Mouse (Mus musculus): ENCODE measurements around the gene Shld1.

Gene Shld1

DNA sequence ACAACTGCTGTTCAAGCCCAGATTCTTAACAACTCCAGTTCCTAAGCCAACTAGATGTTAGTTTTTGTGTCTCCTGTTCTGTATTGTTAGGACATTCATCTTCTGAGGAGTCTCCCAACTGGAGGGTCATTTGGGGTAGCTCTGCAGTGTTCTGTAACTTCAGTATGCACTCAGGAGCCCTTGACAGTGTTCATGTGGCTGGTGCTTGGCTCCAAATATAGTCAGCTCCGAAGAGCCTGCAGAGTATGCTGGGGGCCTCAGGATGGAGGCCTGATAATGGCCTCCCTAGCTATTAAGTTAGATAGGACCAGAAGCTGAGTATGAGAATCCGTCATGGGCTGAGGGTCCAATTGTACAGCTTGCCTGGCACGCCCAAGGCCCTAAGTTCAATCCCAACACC, 7.2 kb downstream of the Shld1 start:
- no peak for DNase-seq

DNA sequence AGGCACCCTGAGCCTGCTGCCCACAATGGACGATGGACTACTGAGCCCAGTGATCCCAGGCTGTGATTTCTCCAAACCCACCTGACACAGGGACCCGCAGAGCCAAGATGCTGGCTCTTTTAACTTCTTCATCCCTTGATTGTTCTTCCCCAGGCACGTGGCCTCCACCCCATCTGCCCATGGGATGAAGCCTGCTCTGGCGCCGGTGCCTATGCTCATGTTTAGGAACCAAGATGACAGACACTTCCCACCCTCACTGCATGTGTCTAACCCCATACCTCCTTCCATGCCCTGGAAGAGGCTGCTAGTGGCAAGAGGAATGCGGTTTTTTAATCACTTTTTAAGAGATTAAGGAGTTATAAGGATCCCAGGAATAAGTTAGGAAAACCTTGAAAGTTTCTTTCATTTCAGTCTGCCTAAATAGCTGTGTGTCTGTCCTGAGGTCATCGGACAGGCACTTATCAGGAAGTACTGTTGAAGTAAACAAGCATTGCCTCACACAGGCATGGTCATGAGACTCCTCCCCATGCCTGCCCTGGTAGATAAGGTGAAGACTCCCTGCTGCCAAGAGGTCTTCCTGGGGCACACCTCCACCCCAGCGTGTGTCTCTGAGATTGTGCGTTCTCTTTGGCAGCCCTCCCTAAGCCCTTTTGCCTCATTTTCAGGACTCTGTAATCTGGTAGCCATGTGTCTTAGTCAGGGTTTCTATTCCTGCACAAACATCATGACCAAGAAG, 8.8 kb downstream of the Shld1 start:
- peak; percentile 57 to 58 for DNase-seq

DNA sequence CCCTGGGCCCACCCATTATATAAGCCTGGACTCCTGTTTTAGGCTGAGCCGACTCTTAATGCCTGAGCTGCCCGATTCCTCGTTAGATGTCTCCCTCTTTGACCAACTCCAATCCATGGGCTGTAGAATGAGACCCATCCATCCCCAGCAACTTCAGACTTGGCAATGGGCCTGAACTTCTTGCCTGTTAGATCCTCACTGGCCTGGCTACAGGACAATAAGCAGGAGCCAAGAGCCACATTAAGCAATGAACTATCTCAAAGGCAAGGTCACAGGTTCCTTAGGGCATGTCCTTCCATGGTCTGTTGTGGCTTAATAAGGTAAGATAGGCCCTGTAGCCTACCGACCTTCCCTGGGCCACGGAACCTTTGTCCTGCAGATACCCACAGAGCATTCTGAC, 9.8 kb downstream of the Shld1 start:
- DNase-seq = no peak

DNA sequence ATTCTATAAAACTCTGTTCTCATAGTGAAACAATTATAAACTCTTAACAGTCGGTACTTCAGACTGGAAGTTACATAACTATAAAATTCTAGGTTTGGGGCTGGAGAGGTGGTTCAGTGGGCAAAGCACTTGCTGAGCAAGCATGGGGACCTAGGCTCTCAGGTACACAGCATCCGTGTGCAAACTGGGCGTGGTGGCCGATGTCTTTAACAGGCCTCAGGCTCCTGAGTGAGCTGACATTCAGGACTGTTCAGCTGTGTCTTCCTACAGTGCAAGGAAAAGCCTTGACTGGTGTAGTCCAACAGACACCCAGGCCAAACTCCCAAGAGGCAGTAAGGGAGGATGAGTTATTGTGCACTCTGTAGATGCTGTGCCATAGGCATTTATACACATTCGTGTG, 10.5 kb downstream of the Shld1 start:
- DNase-seq = no peak

DNA sequence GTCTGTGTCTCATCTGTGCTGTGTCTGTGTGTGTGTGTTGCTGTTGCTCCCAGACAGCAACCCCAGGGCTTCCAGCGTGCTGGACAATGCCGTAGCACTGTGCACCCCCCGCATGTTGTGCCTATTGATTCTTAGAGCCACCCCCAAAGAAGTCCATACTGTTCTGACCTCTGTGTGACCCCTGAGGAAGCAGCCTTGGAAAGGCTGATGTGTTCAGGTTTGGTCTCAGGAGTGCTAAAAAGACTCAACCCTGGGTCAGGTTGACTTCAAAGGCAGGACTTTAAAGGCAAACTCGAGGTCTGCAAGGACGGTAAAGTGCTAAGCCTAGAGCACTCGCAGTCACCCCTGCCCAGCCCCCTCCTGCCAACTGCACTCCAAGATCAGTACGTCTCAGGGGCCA, 11.0 kb downstream of the Shld1 start:
- no peak for DNase-seq

DNA sequence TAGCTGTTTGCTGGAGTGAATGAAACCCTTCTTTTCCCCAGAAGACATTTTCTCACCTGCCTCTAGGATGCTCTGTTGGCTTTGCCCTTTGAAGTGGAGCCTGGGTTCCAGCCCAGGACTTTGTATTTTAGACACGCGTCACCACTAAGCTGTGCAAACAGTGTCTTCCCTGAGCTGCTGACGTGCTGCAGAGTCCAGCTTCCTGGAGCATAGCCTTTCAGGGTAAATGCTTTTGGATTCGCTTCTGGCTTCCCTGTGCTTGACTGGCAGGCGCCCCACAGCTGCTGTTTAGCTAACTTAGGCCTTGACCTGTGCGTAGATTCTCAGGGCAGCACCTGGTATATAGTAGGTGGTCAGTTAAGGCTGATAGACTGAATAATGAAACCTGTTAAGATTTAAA, 11.7 kb downstream of the Shld1 start:
- peak; percentile 16 to 44 for DNase-seq

DNA sequence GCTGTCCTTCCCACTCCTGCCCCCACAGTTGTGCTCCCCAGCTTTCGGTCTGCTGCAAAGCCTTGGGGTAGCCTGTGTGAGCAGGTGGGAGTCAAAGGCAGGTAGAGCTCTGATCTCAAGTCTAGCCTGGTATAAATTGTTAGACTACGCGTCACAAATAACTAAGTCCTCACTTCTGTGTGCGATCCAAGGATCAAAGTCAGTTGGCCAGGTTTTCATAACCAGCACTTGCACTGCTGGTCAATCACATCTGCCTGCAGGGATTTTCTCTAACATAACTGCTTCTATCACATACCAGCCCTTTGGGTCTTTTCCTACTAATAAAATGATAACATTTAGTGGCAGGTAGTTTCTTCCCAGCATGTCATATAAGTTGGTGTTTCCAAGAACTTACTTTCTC, 14.2 kb downstream of the Shld1 start:
- DNase-seq = no peak

DNA sequence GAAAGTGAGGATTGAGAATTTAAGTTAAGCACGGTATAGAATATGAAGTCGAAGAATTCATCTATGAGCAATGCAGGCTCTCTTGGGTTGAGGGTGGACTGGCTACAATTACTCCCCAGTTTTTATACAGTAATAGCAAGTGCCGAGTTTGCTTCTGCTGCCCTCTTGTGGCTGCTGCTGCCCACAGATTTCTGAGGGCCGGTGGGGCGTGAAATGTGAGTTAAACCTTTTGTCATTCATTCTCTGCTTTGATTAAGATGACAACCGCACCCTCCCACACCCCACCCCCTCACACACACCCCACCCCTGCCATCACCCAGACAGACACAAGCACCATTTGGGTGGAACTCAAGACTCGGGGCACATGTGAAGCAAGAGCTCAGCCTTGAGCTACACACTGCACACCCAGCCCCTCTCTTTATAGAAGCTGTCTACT, 14.7 kb downstream of the Shld1 start:
- peak; percentile 63 to 81 for DNase-seq

DNA sequence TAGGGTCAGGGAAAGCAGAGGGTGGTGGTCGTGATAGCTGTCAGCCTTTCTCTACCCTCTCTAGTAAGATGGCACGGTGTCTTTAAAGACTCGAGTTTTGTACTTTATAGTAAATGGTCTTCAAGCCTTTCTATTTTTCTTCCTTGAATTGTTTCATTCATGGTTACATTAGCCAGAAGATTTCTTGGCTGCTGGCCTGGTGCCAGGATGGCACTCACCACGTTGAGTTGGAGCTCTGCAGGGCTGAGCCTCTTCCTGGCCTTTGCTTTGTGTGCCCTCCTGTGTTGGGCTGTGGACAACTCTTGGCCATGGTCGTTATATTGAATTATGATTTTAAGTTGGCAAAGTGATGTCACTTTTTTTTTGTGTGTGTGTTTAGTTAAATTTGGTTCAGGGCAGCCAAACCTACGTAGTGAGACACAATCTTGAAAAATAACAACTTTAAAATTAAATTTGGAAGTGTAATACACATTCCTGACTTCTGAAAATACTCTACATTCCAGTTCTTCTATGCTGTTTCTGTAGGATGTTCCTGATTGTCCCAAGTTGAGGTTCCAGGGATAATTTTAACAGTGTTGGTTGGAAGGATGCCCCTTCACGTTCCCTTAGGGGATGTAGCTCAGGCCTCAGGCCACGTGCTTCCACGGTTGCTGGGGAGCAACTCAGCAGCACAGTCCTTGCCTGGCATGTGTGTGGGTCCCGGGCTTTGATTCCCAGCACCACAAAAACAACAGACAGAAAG, 18.7 kb downstream of the Shld1 start:
- no peak for DNase-seq

DNA sequence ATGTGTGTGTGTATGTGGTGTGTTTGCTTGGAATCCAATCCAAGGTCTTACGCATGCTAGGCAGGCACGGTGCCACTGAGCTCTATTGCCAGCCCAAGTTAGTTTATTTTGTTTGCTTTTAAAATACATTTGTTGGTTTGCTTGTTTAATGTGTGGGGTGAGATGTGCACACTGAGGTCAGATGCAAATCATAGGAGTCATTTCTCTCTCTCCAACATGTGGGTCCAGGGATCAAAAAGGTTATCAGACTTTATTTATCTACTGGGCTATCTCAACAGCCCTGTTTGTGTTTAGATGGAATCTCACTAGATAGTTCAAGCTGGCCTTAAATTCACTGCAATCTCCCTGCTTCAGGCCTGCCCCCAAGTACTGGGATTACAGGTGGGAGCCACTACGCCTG, 19.6 kb downstream of the Shld1 start:
- no peak for DNase-seq

DNA sequence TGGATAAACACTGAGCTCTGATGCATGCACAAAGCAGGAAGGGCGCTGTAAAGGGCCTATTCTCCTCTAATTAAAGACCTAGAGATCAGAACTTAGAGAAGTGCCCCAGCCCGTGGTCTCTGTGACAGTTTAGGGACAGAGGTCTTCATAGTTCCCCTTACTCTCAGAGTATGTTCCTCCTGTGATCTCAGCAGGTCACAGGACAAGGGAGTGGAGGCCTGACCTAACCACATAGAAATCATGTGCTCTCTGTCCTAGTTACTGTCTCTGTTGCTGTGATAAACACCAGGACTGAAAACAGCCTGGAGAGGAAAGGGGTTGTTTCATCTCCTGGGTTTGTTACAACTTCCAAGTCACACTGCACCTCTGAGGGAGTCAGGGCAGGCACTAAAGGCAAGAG, 23.8 kb downstream of the Shld1 start:
- DNase-seq = no peak

DNA sequence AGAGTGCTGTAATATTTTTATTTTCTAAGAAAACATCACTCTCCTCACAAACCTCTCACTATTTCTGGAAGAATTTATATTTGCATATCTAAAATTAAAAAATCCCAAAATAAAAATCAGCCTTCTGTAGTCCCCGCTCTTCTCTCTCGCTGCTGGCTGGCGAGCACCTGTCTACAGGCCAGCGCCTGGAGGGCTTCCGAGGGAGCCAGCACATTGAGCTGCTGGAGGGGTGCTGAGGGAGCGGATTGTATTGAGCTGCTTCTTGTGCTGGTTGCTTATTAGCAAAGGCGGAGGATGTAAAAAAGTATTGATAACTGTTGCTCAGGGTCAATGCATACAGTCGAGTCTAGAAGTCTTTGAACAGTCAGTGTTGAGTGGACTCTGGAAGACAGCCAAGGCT, 25.3 kb downstream of the Shld1 start:
- no peak for DNase-seq

DNA sequence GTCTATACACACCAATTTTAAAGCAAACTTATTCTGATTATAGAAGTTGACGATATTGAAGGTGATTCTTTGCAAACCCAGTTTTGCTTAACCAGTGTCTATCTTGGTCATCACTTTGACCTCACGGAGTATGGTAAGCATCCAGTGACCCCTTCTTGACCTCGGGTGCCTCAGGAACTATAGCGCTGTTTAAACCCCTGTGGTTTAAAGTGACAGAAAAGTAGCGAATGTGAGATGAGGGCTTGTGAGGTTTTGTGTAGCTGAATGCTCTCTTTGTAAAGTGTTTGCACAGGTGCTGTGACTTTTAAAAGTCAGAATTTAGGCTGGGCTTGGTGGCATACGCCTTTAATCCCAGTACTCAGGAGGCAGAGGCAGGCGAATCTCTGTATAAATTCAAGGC, 27.8 kb downstream of the Shld1 start:
- no peak for DNase-seq

DNA sequence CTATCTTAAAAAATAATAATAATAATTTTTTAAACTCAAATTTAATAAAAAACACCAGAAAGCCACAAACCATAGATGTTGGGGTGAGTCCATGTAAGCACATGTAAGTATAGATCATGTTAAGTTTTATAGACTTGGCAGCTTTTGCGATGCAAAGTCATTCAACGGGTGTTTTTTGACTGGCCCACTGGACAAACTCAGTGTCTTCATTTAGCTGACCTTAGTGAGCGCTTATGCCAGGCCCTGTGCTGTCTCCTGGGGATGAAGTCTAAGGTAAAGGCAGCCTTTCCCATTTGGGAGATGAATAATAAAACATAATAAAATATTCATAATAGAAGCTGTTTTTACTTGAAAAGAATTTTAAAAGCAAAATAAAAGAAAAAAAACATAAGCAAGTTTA, 28.2 kb downstream of the Shld1 start:
- no peak for DNase-seq

DNA sequence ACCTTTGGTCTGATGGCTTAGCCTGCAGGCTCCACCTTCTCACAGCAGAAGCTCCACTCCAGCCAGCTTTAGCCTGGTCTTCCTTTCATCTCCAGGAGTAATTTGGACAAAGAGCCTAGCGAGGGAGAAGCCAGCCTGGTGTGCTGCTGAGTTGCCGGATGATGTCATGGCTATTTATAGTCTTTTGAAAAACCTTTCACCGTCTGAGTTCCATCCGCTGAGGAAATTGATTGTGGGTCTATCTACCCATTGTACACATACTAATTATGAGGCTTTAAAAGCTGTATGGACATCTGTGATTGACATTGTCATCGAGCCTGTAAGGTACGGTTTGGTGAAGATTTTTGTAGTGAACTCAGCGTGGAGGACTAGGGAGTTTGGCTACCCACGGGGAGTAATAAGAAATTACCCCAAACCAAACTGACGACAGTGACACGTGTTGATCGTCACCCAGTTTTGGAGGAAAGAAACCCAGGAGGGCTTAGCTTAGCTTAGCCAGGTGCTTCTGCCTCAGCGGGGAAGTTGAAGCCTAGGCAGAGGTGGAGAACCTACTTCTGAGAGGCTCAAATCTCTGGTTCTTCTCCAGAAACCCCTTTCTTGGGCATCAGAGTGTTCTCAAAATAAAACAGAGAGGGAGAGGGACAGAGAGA, 28.8 kb downstream of the Shld1 start:
- DNase-seq = no peak

DNA sequence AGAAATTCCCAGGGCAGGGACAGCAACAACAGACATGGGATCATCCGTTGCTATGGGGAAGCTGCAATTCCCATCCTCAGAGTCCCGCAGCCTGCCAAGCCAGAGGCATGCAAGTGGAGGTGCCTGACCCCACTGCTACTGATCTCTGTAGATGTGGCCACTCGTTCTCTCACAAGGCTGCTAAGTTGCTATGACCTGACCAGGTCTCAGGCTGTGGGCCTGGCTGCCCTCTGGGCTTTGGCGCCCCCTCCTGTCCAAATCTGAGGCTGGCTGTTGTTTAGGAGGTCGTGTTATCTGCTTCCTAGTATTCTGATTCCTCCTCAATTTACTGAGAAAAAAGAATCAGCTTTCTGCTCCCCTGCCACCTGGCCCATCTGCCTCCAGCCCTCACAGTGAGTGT, 29.4 kb downstream of the Shld1 start:
- peak; percentile 41 to 71 for DNase-seq

DNA sequence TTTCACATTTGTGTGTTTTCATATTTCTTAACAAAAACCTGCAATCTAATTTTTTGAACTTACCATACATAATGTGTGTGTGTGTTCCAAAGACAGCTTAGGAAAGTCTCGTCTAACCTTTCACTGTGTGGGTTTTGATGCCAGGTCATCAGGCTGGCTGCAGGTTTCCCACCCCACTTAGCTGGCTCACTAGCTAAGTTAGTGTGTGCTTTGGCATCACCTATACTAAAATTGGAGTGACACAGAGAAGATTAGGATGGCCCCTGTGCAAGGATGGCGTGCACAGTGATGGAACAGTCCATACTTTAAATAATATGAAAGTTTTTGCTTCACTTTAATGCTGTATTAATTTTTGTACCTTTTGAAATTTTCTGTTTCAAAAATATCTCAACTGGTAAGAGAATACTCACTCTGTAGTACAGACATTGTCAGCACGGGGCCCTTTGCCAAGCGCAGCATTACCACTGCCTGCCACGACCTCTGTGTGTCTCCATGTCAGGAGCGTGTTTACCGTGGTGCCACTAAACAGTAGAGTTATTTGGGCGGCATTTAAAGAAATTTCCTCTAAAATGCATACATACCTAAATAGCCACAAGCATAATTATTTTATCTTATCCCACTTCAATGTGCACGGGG, 30.3 kb downstream of the Shld1 start:
- no peak for DNase-seq

DNA sequence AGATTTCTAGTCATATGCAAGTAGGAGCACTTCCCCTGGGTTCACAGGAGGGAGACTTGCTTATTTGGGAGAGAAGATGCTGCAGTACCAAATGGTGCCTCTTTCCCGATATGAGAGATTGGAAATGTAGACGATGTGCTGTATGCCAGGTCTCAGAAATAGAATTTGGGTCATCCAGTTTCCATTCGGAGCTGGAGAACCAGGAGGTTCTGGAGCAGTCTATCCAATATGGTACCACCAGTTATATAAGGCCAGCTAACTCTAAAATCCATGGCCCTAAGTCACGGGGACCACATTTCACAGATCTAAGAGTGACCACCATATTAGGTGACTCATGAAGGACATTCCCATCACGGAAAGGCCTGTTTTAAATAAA, 30.8 kb downstream of the Shld1 start:
- no peak for DNase-seq

DNA sequence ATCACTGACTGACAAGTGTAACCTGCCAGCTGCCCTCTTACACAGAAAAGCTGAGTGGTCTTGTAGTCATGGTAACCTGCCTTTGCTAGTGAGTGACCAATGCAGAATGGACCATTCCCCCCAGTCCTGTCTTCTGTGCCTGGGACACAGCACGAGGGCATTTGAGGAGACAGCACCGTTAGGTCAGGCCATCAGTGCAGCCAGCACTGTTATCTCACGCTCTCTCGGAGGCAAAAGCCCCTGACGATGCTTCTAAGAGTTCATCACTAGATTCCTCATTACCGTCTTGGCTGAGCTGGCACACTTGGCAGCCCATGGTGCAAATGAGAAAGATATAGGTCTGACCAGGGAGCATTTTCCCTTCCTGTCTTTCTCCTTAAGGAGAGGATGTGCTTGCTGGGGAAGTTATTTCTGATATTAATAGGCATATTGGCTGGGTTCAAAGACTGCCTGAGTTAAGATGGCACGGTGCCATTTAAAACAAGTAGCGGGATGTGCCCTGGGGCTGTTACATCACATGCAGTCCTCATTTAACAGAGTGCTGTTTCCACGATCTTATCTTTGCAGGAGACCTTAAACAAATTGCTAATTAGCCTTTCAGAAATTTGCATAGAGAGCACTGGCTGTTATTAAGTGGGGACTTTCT, 34.3 kb downstream of the Shld1 start:
- DNase-seq = no peak

DNA sequence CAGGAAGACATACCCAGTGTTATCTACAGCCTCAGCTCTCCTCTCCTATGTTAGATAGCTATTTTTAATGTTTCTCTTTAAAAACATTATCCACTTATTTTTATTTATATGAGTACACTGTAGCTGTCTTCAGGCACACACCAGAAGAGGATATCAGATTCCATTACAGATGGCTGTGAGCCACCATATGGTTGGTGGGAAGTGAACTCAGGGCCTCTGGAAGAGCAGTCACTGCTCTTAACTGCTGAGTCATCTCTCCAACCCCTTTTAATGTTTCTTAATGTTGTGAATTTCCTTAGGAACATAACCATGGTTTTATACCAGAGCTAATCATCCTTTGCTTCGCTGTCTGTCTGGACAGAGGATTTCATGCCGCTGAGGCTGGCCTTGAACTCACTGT, 35.1 kb downstream of the Shld1 start:
- no peak for DNase-seq

DNA sequence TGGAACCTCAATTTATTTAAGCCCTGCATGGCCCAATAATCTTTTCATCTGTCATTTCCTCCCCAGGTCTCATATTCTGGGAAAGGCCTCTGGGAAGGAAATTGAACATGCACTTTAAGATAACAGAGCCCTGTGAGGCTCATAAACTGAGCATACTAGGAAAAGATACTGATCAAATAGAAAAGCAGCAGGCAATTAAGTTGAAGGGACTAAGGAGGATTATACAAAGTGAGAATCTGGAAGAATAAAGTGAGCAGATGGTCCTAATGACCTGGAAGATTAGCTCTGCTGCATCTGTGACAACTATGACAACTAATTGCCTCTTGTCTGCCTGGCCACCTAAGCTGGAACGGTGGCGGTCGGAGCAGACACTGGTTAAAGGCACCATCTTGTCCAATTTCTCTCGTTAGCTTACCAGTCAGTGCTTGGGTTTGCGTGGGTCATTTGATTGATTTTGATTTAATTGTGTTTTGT, 37.3 kb downstream of the Shld1 start:
- no peak for DNase-seq

DNA sequence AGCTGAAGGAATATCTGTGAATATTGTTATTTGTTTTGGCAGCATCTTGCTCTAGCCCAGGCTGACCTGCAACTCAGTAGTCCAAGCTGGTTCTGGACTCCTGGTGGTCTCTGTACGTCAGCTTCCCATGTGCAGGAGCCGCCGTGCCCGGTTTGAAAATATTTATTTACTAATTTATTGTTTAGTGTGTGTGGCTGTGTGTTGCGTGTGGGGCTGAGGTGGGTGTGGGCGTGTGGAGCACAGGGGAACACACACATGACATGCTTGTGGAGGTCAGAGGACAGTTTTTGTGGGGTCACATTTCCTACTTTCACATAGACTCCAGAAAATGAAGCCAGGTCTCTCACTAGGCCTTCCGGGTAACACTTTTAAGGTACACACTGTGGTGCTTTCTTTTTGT, 37.8 kb downstream of the Shld1 start:
- DNase-seq = no peak

DNA sequence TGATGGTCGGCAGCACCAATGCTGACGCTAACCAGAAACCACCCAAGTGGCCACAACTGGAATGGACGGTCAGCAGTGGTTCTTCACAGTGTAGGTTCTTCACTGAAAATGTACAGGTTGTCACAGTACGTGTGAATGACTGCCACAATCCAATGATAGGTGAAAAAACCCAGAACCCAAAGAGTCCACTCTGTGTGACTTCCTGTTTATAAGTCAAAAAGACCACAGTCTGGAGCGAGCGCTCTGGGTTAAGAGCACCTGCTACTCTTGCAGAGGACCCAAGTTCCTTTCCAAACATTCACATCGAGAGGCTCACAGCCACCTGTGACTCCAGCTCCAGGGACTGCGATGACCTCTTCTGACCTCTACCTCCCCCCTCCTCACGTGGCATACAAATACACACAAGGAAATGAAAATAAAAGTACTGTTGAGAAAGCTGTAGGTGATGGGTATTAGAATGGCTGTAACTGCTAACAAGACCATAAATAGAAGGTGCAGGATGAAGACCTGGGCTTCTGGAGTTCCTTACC, 38.7 kb downstream of the Shld1 start:
- DNase-seq = no peak
